Mouse (Mus musculus) kidney, adult 9 months (tissue): ENCODE data around the gene Tex13c2.
A peak's percentile ranks its signal among the peaks of the same experiment; 100 is the strongest.

Experiments used
- DNase-seq: peaks from one replicate; pipeline ENCODE4 v3.0.0; 2022

The Tex13c2 gene

DNA sequence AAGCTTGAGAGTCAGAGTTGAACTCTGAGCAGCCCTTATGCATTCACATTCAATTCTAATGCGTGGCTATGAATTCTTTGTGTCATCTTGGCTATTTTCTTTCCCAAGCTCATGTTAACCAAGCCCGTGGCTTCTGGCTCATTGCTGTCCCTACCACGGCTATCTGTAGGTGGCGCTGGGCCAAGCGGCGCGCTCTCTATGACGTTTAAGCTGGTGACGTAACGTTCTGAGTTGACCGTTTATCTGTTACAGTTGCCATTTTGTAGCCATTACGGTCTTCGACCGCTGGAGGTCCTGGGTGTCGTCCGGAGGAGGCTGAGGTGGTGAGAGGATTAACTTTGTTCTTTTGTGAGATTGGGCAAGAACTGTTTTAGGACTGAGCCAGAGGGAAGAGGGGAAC, at the start of gene Tex13c2:
Gene Tex13c2 (plus strand): TSS at position 246 of the 400 bp plus-strand sequence.
- DNase-seq: no peak

DNA sequence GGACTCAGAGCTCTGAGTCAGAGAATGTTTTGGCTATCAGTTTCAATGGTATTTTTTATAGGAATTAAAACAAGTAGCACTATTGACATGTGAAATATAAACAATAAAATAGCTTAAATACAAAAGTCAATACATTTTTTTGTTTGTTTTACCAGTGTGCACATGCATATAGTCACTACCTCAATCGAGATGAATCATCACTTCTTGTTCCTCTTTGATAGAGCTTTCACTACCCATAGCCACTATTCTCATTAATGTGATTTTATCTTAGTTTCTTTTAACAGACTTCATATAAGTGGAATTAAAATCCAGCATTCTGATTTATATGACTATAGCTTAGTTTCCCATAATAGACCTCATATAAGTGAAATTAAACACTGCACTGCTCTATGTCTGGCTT, 39.2 kb upstream of the Tex13c2 start:
- no peak for DNase-seq

DNA sequence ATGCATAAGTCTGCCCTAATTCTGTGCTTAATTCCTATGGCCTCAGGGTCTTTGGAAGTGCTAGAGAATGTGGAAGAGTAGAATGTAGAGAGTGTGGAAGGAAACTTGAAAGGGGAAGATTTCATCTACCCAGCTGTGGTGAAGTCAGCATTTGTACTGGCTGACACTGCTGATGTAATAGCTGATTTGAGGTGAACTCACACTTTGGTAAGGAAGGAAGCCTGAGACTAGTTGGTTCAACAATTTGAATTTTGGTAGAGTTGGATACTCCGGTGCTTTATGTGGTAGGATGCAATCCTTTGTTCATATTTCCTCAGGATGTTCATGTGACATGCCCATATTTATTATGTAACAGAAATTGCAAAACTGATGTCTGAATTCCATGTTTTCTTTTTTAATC, 36.5 kb upstream of the Tex13c2 start:
- DNase-seq: no peak

DNA sequence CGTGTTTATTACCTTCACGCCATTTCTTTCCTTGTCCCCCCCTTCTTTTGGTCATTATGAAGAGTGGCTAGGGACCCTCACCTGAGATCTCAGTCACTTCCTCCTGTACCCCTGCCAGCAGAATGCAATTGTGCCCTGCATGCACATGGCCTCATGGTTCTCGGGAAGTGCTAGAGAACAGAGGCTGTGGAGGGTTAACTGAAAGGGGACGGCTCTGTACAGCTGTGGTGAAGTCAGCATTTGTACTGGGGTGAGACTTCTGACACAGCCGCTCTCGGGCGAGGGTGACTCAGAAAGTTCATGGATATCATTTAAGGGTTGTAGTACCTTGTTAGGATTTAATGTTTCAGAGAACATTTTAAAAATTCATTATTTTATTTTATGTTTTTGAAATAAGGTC, 35.0 kb upstream of the Tex13c2 start:
- no peak for DNase-seq

DNA sequence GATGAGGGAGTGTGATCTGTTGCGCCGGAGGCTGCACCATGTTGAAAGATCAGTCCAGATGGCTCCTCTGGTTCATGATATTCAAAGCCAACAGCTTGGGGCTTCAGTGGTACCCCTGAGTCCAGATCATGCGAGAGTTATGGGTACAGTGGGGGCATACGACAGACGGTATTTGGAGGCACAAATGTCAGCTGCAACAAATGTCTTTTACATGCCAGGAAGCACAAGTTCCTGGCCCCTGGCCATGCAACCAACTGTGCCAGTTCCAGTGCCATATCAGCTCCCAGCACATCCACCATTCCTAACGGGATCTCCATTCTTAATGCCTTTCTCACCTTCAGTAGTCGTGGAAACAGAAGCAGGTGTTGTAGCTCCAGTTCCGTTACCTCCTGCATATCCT, 845 bp downstream of the Tex13c2 start:
- DNase-seq: no peak

DNA sequence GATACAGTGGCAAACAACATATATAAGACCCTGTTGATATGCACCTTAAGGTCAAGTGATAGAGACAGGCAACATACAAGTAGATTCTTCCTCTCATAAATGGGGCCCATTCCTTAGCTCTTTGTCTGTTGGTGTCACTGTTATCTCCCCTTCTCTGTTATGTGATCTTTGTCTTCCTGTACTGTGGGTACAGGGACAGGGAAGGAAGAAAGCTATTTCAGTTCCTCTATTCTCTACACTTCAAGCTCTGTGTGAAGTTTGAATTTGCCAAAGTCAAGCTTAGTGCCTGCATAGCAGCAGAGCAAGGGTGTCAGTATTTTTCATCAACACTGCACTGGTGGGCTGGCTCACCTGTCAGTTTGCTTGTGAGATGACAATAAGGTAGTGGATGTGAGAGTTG, 11.0 kb downstream of the Tex13c2 start:
- DNase-seq: no peak

DNA sequence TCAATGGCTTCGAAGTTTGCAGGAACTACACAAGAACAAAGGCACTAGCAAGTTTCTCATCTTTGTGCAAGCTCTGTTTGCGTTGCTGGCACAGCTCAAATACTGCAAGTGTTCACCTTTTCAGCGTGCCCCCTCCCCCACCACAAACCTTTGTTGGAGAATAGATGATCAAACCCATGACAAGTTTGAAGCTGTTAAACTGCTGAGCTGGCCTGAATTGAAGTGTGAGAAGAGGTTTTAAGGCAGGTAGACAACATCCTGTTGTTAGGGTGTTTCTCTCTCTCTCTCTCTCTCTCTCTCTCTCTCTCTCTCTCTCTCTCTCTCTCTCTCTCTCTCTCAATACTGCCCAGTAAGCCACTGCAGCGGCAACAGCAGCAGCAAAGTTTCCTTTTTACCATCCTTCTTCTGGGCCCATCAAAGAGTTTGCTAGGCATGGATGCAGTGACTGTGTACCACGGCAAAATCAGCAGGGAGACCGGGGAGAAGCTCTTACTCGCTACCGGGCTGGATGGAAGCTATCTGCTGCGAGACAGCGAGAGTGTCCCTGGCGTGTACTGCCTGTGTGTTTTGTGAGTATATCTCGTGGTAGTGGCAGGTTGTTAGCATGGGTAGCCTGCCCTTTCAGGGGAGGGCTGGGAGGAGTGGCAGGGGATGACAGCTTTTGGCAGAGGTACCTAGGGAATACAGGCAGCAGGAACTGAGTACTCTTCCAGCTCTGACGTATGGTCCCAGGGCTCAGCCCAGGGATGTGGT, 13.0 kb downstream of the Tex13c2 start, which contains the start of gene Sh2d1a:
Gene Sh2d1a (plus strand): TSS at position 163 of the 753 bp plus-strand sequence.
- no peak for DNase-seq

DNA sequence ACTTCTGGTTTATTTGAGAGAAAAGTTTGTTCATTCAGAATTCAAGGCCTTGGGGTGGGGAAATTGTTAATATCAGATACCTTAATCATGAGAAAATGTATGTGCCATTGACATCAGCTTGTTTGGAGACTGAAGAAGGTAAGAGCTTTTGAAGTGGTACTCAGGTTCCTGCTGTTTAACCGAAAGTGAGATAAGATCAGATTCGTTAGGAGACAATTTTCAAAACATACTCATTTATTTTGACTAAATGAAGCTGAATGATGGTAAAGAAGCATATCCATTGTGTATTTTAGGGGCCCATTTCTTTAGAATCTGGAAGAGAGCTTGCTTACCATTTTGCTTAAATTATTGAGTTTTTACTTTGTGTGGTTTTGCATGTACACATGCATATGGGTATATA, 21.6 kb downstream of the Tex13c2 start:
- no peak for DNase-seq

DNA sequence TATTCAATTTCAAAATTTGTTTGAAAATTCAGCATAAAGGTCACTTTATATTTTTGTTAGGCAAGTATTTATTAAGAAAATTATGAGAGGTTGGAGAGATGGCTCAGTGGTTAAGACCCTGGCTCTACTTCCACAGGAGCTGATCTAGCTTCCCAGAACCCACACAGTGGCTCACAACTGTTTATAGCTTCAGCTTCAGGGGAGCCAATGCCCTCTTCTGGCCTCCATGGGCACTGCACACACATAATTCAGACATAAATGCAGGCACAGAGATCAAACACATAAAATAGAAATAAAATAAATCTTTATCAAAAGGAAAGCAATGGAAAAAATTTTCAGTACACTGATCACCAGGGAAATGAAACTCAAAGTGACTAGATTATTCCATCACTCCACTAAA, 23.1 kb downstream of the Tex13c2 start:
- DNase-seq: peak; percentile 8

DNA sequence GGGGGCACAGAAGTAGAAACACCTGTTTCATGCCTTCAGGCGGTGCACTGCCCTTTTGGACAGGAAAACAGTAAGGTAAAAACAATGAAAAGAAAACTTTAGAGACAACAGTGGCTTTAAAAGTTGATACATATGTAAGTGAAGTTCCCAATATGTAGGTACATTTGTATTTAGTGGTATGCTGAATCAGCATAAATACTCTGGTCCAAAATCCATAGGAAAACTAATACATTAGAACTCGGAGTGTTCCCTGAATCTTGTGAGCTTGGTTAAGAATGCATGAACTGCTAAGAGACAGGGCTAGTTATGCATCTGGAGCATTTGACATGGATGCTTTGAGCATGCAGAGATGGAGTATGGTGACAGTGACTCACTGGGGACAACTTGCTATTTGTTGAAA, 33.4 kb downstream of the Tex13c2 start:
- no peak for DNase-seq

DNA sequence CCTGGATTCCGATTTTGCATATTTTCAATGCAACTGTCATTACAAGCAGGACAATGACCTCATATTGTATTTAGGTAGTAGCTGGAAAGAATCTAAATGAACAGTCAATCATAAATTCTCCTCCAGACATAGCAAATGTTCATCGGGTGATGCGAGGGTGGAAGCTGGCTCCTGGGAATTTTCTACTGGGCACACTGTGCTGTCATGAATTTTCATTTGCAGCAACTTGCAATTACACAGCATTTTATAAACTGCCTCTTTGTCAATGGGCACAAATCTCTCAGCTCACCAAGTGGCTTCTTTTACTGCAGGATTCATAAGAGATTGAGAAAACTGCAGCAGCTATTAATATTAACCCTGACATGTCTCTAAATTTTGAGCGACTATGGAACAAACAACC, 41.2 kb downstream of the Tex13c2 start:
- no peak for DNase-seq

DNA sequence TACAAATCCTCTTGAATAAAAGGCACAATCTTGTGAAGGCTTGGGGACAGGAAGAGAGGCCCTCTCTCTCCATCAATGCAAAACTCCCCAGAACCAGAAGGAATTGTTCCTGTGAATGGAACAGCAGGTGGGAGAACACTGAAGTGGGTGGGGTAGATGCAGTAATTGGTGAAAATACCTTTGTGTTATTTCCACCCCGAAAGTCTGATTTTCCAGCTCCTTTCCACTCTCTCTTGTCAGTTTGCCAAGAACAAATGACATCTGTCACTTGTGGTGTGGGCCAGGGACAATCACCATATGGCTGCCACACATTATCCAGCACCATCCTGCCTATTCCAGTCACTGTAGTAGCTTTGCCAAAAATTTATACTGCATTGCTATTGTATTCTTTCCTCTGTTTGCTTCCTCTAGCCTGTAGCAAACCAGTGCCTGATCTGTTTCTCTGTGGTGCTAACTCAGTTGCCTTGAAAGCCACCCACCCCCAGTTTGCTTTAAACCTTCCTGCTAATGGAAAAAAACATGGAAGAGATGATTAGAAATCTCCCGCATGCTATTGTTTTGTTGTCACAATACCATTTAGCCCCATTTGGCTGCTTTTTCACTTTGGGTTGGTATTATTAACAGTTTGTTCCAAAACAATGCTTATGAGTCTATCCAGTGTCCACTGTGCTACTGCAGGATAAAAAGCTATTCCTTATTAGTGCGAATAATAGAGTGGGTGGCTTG, 50.7 kb downstream of the Tex13c2 start:
- peak; percentile 7 for DNase-seq

DNA sequence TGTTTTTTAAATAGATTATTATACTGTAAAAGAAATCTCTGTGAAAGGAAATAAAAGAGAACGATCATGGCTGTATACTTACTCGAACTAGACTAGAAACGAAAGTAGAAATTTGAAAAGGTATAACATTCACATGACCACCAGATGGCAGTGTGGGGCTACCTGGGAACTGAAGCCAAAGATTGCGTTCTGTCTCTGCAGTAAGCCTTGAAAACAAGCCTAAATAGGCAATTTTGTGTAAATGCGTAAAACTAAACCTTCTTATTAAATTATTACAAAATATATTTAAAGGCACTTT, 51.2 kb downstream of the Tex13c2 start:
- DNase-seq: peak; percentile 63
